Mouse (Mus musculus) lung, postnatal 4 days (tissue): ENCODE data around the gene Grid2.
A peak's percentile ranks its signal among the peaks of the same experiment; 100 is the strongest.

ENCODE experiments used
- DNase-seq, 2 experiments: peaks; one replicate each; pipeline ENCODE4 v3.0.0; 2021

Gene Grid2

DNA sequence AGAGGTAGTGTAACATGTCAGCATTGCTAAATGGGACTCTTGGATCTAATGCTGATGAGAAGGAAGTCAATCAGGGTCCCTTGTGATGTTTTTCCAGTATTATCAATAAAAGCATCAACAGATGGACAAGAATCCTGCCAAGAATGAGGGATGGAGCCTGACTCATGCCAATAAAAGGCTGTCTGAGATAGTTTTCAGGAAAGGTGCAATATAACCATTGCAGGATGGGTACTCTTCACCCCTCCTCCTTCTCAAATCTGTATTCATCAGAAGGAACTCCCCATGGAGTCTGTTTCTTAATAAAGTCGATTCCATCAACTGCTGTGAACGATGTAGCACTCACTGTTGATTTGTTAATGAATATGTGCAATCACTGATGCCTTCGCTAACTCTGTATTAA is 403.7 kb downstream of the Grid2 start:
- DNase-seq = no peak

- no peak for DNase-seq
Observed at GRCm38 (mm10) chr6:63685689-63686088, 430.0 kb downstream of the Grid2 start.

DNA sequence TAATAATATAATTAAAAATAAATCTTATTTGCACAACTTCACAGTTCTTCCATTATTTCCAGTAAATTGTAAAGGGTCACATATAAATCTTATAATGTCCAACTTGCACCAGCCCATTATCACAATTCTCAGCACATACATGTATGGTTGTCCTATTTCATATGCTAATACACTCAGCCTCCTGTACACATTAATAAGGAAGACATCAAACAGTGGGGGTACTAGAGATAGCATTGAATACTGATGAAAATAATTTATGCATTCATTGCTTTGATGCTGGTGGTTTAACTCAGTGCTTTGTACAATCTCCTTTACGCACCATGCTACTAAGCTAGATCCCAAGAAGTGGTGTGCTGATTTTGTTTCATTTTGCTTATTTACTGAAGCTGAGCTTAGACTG is 446.0 kb downstream of the Grid2 start:
- no peak for DNase-seq

DNA sequence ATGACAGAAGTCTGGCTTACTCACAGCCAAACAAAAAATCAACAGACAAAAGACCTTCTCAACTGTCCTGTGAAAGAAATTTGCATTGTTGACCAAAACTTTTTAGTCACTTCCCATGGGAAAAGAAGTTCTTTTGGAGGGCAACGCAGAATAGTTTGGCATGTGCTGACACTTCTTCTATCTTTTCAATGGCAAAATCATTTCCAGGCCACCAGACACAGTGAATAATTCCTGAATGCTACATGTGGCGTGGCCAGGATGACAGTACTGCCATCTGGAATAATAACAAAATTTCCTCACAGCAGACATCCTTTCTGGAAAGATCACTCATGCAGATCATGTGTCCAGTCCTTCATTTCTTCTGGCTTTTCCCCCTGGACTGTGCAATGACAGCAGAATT is 478.1 kb downstream of the Grid2 start:
- no peak for DNase-seq

GRCm38 (mm10) chr6:63762535-63762934 is 506.9 kb downstream of the Grid2 start:
- DNase-seq = no peak

DNA sequence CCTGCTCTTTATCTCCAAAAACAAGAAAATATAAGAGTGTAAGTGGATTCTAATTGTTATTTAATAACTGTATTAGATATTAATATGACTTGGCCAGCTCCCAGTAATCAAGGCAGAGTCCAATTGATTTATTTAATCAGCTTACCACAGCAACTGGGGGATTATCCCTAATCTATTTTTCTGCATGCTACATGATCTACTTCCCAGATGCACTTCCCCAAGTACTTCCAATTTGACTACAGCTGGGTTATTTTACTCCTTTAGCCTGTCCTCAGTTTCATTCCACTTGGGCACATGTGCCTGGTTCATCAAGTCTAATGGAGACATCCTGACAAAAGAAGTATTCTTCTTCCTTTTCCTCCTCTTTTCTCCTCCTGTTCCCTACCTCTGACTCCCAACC is 539.0 kb downstream of the Grid2 start:
- DNase-seq = no peak

GRCm38 (mm10) chr6:63820236-63820635 is 564.6 kb downstream of the Grid2 start:
- no peak for DNase-seq

DNA sequence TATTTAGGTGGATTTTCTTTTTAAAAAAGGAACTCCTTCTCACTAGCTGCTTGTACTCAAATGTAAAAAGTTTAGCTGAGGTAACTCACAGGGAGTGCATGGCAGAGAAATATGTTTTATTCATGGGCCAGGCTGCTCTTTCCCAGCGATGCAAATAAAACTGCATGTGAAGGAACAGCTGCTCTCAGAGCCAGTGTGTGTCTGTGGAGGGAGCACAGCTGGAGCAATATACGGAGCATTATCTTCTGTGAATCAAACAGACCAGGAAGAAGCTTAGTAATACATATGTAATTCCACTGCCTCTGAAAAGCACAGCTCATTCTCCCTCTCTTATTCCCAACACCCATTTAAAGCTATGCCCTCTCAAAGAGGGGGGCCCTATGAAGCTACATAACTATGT is 607.0 kb downstream of the Grid2 start:
- DNase-seq = peak in 1 of 2 experiments; percentile 44

GRCm38 (mm10) chr6:63877088-63877764 is 621.5 kb downstream of the Grid2 start:
- DNase-seq = no peak

DNA sequence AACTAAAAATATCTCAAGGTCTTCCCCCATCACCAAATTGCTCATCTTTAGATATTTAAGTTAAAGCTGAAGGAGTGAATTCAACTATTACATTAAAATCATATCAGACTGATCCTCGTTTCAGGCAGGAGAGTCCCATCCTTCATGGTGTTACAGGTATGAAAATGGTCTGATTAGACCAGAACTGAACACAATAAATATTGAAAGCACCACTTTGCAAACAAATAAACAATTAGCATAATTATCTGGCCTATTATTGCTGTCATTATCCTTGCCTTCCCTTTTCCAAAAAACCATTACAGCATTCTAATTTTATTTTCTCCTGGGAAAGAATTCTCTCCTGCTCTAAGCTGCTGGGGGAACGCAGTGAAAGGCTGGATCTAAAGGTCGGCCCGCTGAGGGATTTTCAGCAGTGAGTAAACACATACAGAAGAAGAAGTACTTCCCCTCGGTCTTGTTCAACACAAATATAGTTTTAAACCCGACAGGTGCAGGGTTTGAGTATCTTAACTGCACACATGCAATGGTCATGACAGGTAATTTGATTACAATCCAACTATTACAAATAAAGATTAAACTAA is 622.2 kb downstream of the Grid2 start:
- no peak for DNase-seq

DNA sequence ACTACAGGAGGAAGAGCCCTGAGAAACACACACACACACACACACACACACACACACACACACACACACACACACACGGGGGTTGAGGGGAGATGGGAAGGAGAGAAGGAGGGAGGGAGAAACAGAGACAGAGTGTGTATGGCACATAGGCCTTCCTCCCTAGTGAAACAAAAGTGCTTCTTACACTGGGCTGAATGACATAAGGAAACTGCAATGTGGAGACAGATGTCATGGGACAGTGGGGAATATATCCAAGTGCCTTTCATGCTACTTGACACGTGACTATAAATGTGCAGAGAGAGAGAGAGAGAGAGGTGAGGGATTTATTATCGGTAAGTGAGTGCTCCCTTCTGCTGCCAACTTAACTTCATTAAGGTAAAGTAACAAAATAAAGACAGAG is 639.0 kb downstream of the Grid2 start:
- no peak for DNase-seq

- no peak for DNase-seq
Observed at GRCm38 (mm10) chr6:63898171-63898570, 642.5 kb downstream of the Grid2 start.

GRCm38 (mm10) chr6:63917035-63917570 is 661.4 kb downstream of the Grid2 start:
- no peak for DNase-seq

GRCm38 (mm10) chr6:63921951-63922350 is 666.3 kb downstream of the Grid2 start:
- no peak for DNase-seq

DNA sequence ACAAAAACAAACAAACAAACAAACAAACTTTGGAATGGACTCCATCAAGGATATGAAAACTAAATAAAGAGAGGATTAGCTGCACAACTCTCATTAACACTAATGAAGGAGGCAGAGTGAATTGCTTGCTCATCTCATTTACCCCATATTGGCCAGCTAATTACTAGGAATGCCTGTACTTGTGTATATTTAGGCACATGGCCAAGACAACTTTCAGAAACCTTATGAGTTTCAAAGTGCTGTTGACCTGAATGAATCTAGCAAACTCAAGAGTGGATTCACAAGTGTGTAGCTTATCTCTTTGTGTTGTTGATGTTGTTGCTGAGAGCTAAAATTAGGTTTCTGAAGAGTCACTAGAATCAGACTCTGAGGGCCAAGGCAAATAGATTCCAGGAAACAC is 675.5 kb downstream of the Grid2 start:
- DNase-seq = no peak

DNA sequence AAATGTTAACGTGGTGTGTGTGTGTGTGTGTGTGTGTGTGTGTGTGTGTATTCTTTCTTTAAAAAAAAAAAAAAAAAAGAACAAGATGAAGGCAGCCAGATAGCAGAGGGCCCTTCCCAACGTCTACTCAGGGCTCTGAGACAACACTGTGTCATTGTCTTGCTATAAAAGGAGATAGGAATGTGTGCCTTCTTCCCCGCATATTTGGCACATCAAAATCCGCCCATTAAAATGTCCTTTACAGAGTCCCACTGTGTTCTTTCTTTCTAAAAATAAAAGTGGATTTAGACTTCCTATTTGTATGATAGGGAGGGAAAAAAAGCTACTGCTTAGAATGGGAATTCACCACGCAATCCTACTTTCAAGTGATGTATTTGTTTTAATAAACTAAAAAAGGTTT is 691.0 kb downstream of the Grid2 start:
- no peak for DNase-seq

- no peak for DNase-seq
Observed at GRCm38 (mm10) chr6:63963789-63964188, 708.1 kb downstream of the Grid2 start.

GRCm38 (mm10) chr6:63964269-63964668 is 708.6 kb downstream of the Grid2 start:
- DNase-seq = no peak

GRCm38 (mm10) chr6:63964735-63965134 is 709.1 kb downstream of the Grid2 start:
- peak in 1 of 2 experiments; percentile 4 for DNase-seq

- no peak for DNase-seq
Observed at GRCm38 (mm10) chr6:64046084-64046483, 790.4 kb downstream of the Grid2 start.

DNA sequence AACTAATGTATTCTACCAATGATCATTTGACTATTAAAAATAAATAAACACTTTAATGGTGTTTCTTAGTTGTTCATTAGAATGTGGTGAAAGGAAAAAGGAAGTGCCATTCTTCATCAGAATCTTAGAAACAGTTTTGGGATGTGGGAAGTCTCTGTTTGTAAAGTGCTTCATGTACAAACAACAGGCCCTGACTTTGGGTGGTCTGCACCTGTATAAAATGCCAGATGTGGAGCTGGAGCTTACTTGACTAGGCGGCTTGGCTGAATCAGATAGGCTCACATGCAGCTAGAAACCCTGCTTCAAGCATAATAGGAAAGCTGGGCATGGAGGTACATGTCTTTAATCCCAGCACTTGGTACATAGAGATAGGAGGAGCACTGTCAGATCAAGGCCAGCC is 791.1 kb downstream of the Grid2 start:
- no peak for DNase-seq

- no peak for DNase-seq
Observed at GRCm38 (mm10) chr6:64047950-64048349, 792.3 kb downstream of the Grid2 start.

GRCm38 (mm10) chr6:64063858-64064257 is 808.2 kb downstream of the Grid2 start:
- DNase-seq = no peak

- no peak for DNase-seq
Observed at GRCm38 (mm10) chr6:64064704-64065103, 809.0 kb downstream of the Grid2 start.

GRCm38 (mm10) chr6:64073406-64073805 is 817.7 kb downstream of the Grid2 start:
- DNase-seq = no peak
